Mouse (Mus musculus): ENCODE data around the gene A930018P22Rik. TPM values are rescaled to one million over a fixed set of nuclear protein-coding genes. Genes with fewer than 3 reads are reported as not detected.

Gene A930018P22Rik
- polyA plus RNA-seq, 2 experiments: 0.23 to 0.93 TPM

DNA sequence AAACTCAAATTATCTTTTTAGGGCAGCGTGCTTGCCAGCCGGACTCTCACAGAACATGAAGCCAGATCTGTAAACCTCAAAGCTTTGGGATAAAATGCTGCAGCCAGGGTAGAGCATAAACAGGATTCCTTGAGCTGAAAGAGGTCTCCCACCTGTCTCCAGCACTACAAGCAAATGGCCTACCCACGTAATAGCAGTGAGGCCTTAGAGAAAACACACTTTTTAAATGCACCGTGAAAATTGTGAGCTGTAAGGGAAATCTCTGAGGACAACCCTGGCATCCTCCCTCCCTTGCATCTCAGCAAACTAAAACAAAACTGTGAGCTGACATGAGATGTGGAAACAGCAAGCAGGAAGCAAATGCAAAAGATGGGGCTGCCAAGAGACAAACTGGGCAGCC, 35.3 kb downstream of the A930018P22Rik start:
- WGBS (ENCODE audit: insufficient replicate concordance): 79% methylated on average over 4 of the region's 4 CpGs

DNA sequence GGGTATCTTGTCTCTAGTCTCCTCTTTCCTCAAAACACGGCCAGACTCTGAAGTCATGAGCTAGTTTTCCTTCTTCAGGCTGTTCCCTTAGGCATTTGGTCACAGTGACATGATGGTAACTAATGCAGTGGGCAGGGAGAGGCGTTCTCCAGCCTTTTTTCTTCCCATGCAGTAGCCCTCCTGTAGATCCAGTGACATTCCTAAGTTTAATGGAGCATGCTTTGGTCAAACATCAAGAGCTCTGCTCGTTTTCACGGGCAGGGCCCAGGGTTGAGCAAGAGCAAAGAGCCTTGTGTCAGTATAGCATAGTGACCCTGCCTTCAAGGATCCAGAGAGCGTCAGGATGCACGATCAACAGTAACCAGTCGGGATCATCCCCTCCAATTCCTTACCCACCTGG, 40.8 kb downstream of the A930018P22Rik start:
- H3K4me3 ChIP-seq (ENCODE audit: insufficient read depth in 1 of 2, low read depth in 2 of 2, low read length in 2 of 2): no peak overlapping the region
- WGBS (ENCODE audit: insufficient replicate concordance): 59% methylated on average over 7 of the region's 7 CpGs
- H3K36me3 ChIP-seq (replicated peaks; ENCODE audit: control insufficient read depth, insufficient read depth, low read depth): no peaks in the 10 kb centered on the region
- H3K4me2 ChIP-seq (ENCODE audit: low read depth): no peak overlapping the region
- H3K4me1 ChIP-seq (replicated peaks; ENCODE audit: control insufficient read depth in 2 of 2, insufficient read depth in 2 of 2, low read length in 1 of 2): no peaks in the 10 kb centered on the region
- no peak for DNase-seq (ENCODE audit: low read depth in 3 of 3, low spot score in 3 of 3)
- TF ChIP-seq EP300 (IDR thresholded peaks at IDR 0.05; ENCODE audit: low read depth) (no peak), CTCF (IDR thresholded peaks at IDR 0.05; ENCODE audit: low read depth) (no peak)
- H3K27ac ChIP-seq: no peak overlapping the region
- H3K9me3 ChIP-seq (ENCODE audit: control insufficient read depth, low read length): no peaks in the 10 kb centered on the region
- ATAC-seq (ENCODE audit: insufficient read depth): no peak
- H3K27me3 ChIP-seq (ENCODE audit: control insufficient read depth, insufficient read depth, low read length): no peaks in the 10 kb centered on the region; the same call in 1 of the 2 replicates
- no peak overlapping the region for H3K9ac ChIP-seq (replicated peaks)

More for the DNA sequence above, 35.3 kb downstream of the A930018P22Rik start:
- H3K9me3 ChIP-seq (ENCODE audit: control insufficient read depth, low read length): no peaks in the 10 kb centered on the region
- H3K27ac ChIP-seq: no peak overlapping the region
- H3K36me3 ChIP-seq (replicated peaks; ENCODE audit: control insufficient read depth, insufficient read depth, low read depth): no peaks in the 10 kb centered on the region
- no peak overlapping the region for H3K4me2 ChIP-seq (ENCODE audit: low read depth)
- H3K9ac ChIP-seq (replicated peaks): no peak overlapping the region
- H3K4me3 ChIP-seq (ENCODE audit: insufficient read depth in 1 of 2, low read depth in 2 of 2, low read length in 2 of 2): no peak overlapping the region
- DNase-seq (ENCODE audit: low read depth in 3 of 3, low spot score in 3 of 3) (no peak), ATAC-seq (ENCODE audit: insufficient read depth) (no peak)
- TF ChIP-seq EP300 (IDR thresholded peaks at IDR 0.05; ENCODE audit: low read depth) (no peak), CTCF (IDR thresholded peaks at IDR 0.05; ENCODE audit: low read depth) (no peak)
- H3K27me3 ChIP-seq (ENCODE audit: control insufficient read depth, insufficient read depth, low read length): no peaks in the 10 kb centered on the region
- H3K4me1 ChIP-seq (replicated peaks; ENCODE audit: control insufficient read depth in 2 of 2, insufficient read depth in 2 of 2, low read length in 1 of 2): no peaks in the 10 kb centered on the region

DNA sequence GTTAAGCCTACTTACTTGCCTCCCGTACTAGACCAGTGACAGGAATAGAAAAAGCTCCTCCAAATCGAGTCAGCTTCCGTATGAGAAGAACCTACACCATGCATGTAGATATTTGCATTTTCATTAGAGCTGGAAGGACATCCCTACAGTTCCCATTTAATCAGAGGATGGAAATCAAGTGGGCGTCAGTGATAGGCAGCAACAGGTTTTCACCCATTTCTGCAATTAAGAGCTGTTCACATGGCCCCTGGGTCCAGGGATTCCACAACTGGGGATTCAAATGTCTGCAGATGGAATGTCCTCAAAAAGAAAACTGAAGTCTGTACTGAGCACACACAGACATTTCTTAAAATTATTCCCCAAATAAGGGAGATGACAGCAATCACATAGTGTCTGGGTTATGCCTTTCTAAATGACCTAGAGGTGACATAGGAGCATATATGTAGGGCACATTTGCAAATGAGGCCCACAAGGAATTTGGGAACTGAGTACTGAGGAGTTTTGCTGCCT, 41.5 kb downstream of the A930018P22Rik start:
- no peak overlapping the region for H3K4me2 ChIP-seq (ENCODE audit: low read depth)
- 57% methylated on average over 4 of the region's 4 CpGs for WGBS (ENCODE audit: insufficient replicate concordance)
- no peak for ATAC-seq (ENCODE audit: insufficient read depth)

DNA sequence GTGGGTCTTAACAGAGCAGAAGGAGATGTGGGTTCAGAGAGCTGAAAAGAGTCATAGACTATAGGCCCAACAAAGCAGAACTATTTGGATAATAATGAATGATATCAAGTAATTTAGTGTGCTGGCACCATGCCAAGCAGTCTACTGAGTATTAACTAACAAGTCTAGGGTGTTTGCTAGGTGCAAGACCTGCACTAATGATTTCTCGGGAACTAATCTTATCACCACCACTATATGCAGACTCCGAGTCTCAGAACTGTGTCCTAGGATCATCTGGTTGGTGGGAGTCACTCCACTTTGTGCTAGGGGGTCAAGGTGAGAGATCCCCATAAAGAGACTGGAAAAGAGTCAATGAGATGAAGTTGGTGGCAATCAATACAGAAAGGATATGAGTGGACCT, 43.1 kb downstream of the A930018P22Rik start:
- Histone ChIP-seq H3K36me3 (replicated peaks; ENCODE audit: control insufficient read depth, insufficient read depth, low read depth) (no peaks in the 10 kb centered on the region), H3K4me3 (ENCODE audit: insufficient read depth in 1 of 2, low read depth in 2 of 2, low read length in 2 of 2) (no peak overlapping the region), H3K9me3 (ENCODE audit: control insufficient read depth, low read length) (no peaks in the 10 kb centered on the region), H3K27ac (no peak overlapping the region), H3K9ac (replicated peaks) (no peak overlapping the region), H3K4me2 (ENCODE audit: low read depth) (no peak overlapping the region), H3K27me3 (ENCODE audit: control insufficient read depth, insufficient read depth, low read length) (no peaks in the 10 kb centered on the region; the same call in 1 of the 2 replicates), H3K4me1 (replicated peaks; ENCODE audit: control insufficient read depth in 2 of 2, insufficient read depth in 2 of 2, low read length in 1 of 2) (no peaks in the 10 kb centered on the region)
- ATAC-seq (ENCODE audit: insufficient read depth) (no peak), DNase-seq (ENCODE audit: low read depth in 3 of 3, low spot score in 3 of 3) (no peak)
- TF ChIP-seq EP300 (IDR thresholded peaks at IDR 0.05; ENCODE audit: low read depth): no peak
- no peak for TF ChIP-seq CTCF (IDR thresholded peaks at IDR 0.05; ENCODE audit: low read depth)
- 67% methylated on average over 2 of the region's 2 CpGs for WGBS (ENCODE audit: insufficient replicate concordance)

More for the DNA sequence above, 41.5 kb downstream of the A930018P22Rik start:
- no peak for DNase-seq (ENCODE audit: low read depth in 3 of 3, low spot score in 3 of 3)
- Histone ChIP-seq H3K4me3 (ENCODE audit: insufficient read depth in 1 of 2, low read depth in 2 of 2, low read length in 2 of 2) (no peak overlapping the region), H3K9ac (replicated peaks) (no peak overlapping the region), H3K9me3 (ENCODE audit: control insufficient read depth, low read length) (no peaks in the 10 kb centered on the region), H3K27ac (no peak overlapping the region), H3K27me3 (ENCODE audit: control insufficient read depth, insufficient read depth, low read length) (no peaks in the 10 kb centered on the region; the same call in 1 of the 2 replicates), H3K36me3 (replicated peaks; ENCODE audit: control insufficient read depth, insufficient read depth, low read depth) (no peaks in the 10 kb centered on the region), H3K4me1 (replicated peaks; ENCODE audit: control insufficient read depth in 2 of 2, insufficient read depth in 2 of 2, low read length in 1 of 2) (no peaks in the 10 kb centered on the region)
- TF ChIP-seq CTCF (IDR thresholded peaks at IDR 0.05; ENCODE audit: low read depth) (no peak), EP300 (IDR thresholded peaks at IDR 0.05; ENCODE audit: low read depth) (no peak)

DNA sequence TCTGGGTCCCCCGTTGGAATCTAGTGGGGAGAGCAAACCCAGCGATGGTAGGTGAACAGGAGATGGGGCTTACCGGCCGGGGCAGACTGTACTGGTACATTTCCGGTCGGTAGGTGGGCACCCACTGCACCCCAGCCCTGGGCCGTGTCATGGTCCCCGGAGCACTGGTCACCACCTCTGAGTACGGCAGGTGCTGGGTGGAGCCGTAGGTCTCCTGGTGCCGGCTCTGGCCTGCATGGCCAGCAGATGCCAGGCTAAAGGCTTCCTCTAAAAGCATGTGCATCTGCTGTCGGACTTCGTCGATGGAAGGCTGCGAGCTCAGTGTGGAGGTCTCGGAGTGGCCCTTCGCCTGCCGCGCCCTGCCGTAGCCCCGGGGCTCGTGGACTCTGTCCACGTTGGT, 45.2 kb downstream of the A930018P22Rik start:
- Histone ChIP-seq H3K36me3 (replicated peaks; ENCODE audit: control insufficient read depth, insufficient read depth, low read depth) (no peaks in the 10 kb centered on the region), H3K4me1 (replicated peaks; ENCODE audit: control insufficient read depth in 2 of 2, insufficient read depth in 2 of 2, low read length in 1 of 2) (no peaks in the 10 kb centered on the region), H3K27ac (no peak overlapping the region), H3K9ac (replicated peaks) (no peak overlapping the region), H3K4me3 (ENCODE audit: insufficient read depth in 1 of 2, low read depth in 2 of 2, low read length in 2 of 2) (no peak overlapping the region), H3K27me3 (ENCODE audit: control insufficient read depth, insufficient read depth, low read length) (no peaks in the 10 kb centered on the region; the same call in 1 of the 2 replicates), H3K9me3 (ENCODE audit: control insufficient read depth, low read length) (no peaks in the 10 kb centered on the region), H3K4me2 (ENCODE audit: low read depth) (no peak overlapping the region)
- 86% methylated on average over 23 of the region's 23 CpGs for WGBS (ENCODE audit: insufficient replicate concordance)
- TF ChIP-seq EP300 (IDR thresholded peaks at IDR 0.05; ENCODE audit: low read depth) (no peak), CTCF (IDR thresholded peaks at IDR 0.05; ENCODE audit: low read depth) (no peak)
- no peak for DNase-seq (ENCODE audit: low read depth in 3 of 3, low spot score in 3 of 3)
- ATAC-seq (ENCODE audit: insufficient read depth): no peak

Data from liver, embryonic 14.5 days (tissue).